Mouse (Mus musculus): ENCODE results near the gene Arhgap42. TPM values are rescaled to one million over a fixed set of nuclear protein-coding genes. Genes with fewer than 3 reads are reported as not detected.

The Arhgap42 gene
- polyA plus RNA-seq, 1 experiment from 2014 or later, result 12.3 TPM

DNA sequence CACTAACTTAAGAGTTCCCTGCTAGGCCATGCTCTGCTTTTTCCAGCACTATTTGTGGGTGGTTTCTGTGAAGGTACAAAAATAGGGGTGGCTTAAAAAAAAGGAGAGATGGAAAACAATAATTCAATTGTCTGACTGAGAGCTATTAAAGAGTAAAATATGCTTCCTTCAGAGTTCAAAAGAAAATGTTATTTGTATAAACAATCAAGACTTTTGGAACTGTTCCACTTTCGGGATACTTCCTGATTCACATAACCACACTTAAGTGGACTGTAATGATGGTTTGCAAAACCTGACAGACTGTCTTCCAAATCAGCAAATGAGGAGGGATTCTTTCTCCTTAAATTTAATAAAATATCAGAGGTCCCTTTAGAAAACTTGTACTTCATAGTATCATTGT lies 65.8 kb downstream of the Arhgap42 start:
- H3K9ac ChIP-seq (ENCODE audit: low read length), result no peak overlapping the region
- no peak overlapping the region for H3K27ac ChIP-seq (ENCODE audit: low read depth, low read length)
- no peaks in the 10 kb centered on the region for H3K27me3 ChIP-seq (replicated peaks; ENCODE audit: control insufficient read depth, insufficient read depth, low read length)
- no peaks in the 10 kb centered on the region for H3K9me3 ChIP-seq (replicated peaks; ENCODE audit: control insufficient read depth, low read length)
- DNase-seq (ENCODE audit: low spot score) (no peak), ATAC-seq (no peak)
- 87% methylated on average over 1 of the region's 1 CpGs for WGBS
- H3K4me1 ChIP-seq (ENCODE audit: control insufficient read depth, insufficient read depth, low read length), result no peaks in the 10 kb centered on the region
- H3K4me2 ChIP-seq (ENCODE audit: low read length), result no peak overlapping the region
- no peak overlapping the region for H3K4me3 ChIP-seq (ENCODE audit: low read depth, low read length)
- no peaks in the 10 kb centered on the region for H3K36me3 ChIP-seq (ENCODE audit: control insufficient read depth, insufficient read depth, low read length)

DNA sequence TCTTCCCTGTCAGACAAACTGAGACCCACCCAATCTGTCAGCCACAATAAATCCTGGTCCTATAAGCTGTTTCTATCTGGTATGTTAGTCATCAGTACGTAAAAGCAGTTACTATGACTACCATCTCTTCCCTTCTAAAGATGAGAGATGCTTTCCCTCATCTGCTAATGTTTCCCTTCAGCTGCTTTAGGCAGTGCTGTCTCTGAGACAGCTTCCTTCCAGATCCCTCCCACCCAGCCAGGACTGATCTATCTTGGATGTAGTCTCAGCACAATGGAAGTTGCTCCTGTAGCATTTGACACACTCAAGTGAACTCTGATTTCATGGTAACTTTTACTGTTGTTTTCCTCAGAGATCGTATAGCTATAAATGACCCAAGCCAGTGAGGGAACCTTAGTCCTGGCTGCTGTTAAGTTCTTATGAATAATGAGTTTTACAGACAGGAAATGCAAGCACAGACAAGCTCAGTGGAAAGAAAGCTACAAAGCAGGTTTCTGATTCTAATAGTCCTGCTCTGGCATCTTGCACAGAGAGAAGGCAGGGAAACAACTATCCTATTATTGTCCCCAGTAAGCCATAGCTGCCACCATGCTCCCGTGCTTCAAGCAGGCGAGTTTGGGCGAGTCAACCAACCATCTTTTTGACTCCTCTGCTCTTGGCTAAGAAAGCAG lies 67.6 kb downstream of the Arhgap42 start:
- H3K4me3 ChIP-seq (ENCODE audit: low read depth, low read length), result no peak overlapping the region
- DNase-seq (ENCODE audit: low spot score) (no peak), ATAC-seq (no peak)
- H3K4me1 ChIP-seq (ENCODE audit: control insufficient read depth, insufficient read depth, low read length), result no peaks in the 10 kb centered on the region
- H3K9ac ChIP-seq (ENCODE audit: low read length), result no peak overlapping the region
- no peaks in the 10 kb centered on the region for H3K27me3 ChIP-seq (replicated peaks; ENCODE audit: control insufficient read depth, insufficient read depth, low read length)
- 82% methylated on average over 5 of the region's 5 CpGs for WGBS
- H3K4me2 ChIP-seq (ENCODE audit: low read length), result no peak overlapping the region
- H3K36me3 ChIP-seq (ENCODE audit: control insufficient read depth, insufficient read depth, low read length), result no peaks in the 10 kb centered on the region
- no peak overlapping the region for H3K27ac ChIP-seq (ENCODE audit: low read depth, low read length)
- H3K9me3 ChIP-seq (replicated peaks; ENCODE audit: control insufficient read depth, low read length), result no peaks in the 10 kb centered on the region

DNA sequence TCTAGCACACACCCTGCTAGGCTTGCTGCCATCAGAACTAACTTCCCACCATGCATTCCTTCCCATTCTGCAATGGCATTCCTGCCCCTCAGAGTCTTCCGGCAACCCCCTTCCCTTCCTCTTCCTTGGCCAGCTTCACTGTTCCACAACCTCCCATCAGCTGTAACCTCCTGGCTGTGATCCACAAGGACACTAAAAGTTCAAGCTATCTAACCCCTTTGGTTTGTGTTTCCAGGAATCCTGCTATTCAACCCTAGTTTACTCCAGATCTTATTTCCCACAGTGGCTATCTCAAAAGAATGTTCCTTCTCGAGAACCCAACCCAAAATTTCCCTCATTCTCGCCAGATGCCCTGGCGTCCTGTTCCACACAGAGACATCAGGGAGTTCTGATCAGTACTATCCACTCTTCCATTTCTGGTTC lies 73.2 kb downstream of the Arhgap42 start:
- Histone ChIP-seq H3K9me3 (replicated peaks; ENCODE audit: control insufficient read depth, low read length) (no peaks in the 10 kb centered on the region), H3K27ac (ENCODE audit: low read depth, low read length) (no peak overlapping the region), H3K4me2 (ENCODE audit: low read length) (no peak overlapping the region), H3K4me3 (ENCODE audit: low read depth, low read length) (no peak overlapping the region), H3K27me3 (replicated peaks; ENCODE audit: control insufficient read depth, insufficient read depth, low read length) (no peaks in the 10 kb centered on the region), H3K9ac (ENCODE audit: low read length) (no peak overlapping the region), H3K4me1 (ENCODE audit: control insufficient read depth, insufficient read depth, low read length) (no peaks in the 10 kb centered on the region), H3K36me3 (ENCODE audit: control insufficient read depth, insufficient read depth, low read length) (no peaks in the 10 kb centered on the region)
- DNase-seq (ENCODE audit: low spot score) (no peak), ATAC-seq (no peak)
- 82% methylated on average over 4 of the region's 4 CpGs for WGBS

DNA sequence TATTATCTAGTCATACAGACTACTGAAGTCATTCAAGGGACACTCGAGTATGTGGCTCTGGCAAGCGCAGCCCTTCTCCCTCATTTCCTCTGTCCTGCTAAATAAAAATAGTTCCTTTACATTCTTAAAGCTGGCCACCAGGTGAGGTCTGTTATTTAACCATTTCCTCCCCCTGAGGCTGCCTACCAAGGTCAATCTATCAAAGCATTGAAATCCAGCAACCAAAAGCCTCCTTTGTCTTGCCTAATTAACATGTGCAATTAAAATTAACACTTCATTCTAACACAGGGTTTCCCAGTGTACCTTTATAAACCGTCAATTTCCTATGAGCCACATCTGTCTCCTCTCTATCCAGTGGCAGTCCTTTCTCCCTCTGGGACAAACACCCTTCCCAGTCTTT lies 78.2 kb downstream of the Arhgap42 start:
- no peak for DNase-seq (ENCODE audit: low spot score)
- H3K27ac ChIP-seq (ENCODE audit: low read depth, low read length), result no peak overlapping the region
- no peaks in the 10 kb centered on the region for H3K4me1 ChIP-seq (ENCODE audit: control insufficient read depth, insufficient read depth, low read length)
- H3K4me3 ChIP-seq (ENCODE audit: low read depth, low read length), result no peak overlapping the region
- H3K9ac ChIP-seq (ENCODE audit: low read length), result no peak overlapping the region
- no peaks in the 10 kb centered on the region for H3K27me3 ChIP-seq (replicated peaks; ENCODE audit: control insufficient read depth, insufficient read depth, low read length)
- H3K9me3 ChIP-seq (replicated peaks; ENCODE audit: control insufficient read depth, low read length), result no peaks in the 10 kb centered on the region
- no peak overlapping the region for H3K4me2 ChIP-seq (ENCODE audit: low read length)
- WGBS, result 30% methylated on average over 3 of the region's 3 CpGs
- H3K36me3 ChIP-seq (ENCODE audit: control insufficient read depth, insufficient read depth, low read length), result no peaks in the 10 kb centered on the region
- ATAC-seq, result no peak

DNA sequence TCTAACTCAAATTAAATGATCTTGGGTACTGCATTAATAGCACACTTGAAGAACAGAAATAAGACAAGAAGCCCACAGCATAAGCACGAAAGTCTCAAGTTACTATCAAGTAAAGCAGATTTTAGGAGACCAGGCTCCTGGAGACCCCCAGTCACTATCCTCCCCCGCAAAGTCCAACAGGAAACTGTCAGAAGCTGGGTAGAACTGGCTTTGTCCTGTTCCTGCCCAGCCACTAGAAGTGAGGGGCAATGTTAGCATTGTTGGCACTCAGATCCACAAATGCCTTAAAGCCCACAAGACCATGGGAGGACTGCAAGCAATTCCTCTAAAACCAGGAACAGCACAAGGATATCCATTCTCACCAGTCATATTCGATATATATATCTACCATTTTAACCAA lies 80.7 kb downstream of the Arhgap42 start:
- H3K4me2 ChIP-seq (ENCODE audit: low read length), result no peak overlapping the region
- no peaks in the 10 kb centered on the region for H3K36me3 ChIP-seq (ENCODE audit: control insufficient read depth, insufficient read depth, low read length)
- ATAC-seq (no peak), DNase-seq (ENCODE audit: low spot score) (no peak)
- H3K27me3 ChIP-seq (replicated peaks; ENCODE audit: control insufficient read depth, insufficient read depth, low read length), result no peaks in the 10 kb centered on the region
- 91% methylated on average over 3 of the region's 3 CpGs for WGBS
- H3K4me3 ChIP-seq (ENCODE audit: low read depth, low read length), result no peak overlapping the region
- H3K9ac ChIP-seq (ENCODE audit: low read length), result no peak overlapping the region
- H3K27ac ChIP-seq (ENCODE audit: low read depth, low read length), result no peak overlapping the region
- H3K4me1 ChIP-seq (ENCODE audit: control insufficient read depth, insufficient read depth, low read length), result no peaks in the 10 kb centered on the region
- H3K9me3 ChIP-seq (replicated peaks; ENCODE audit: control insufficient read depth, low read length), result no peaks in the 10 kb centered on the region

DNA sequence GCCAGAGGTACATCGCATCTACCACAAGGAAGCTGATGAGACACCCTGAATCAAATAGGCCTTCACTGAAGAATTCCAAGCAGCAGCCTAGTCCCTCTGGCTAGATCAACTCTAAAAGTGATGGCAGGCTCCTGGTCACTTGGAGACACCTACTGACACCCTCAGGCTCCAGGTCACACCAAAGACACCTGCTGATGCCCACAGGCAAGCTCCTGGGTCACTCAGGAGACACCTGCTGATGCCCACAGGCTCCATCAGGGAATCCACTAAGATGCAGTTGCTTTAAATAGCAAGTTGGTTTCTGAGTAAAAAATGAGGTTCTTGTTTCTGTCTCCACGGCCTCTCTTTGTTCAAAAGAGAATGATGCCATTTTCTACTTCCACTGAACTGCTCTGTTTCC lies 81.5 kb downstream of the Arhgap42 start:
- H3K27ac ChIP-seq (ENCODE audit: low read depth, low read length), result no peak overlapping the region
- H3K4me1 ChIP-seq (ENCODE audit: control insufficient read depth, insufficient read depth, low read length), result no peaks in the 10 kb centered on the region
- WGBS, result 62% methylated on average over 2 of the region's 2 CpGs
- H3K9ac ChIP-seq (ENCODE audit: low read length), result no peak overlapping the region
- H3K4me3 ChIP-seq (ENCODE audit: low read depth, low read length), result no peak overlapping the region
- ATAC-seq, result no peak
- H3K9me3 ChIP-seq (replicated peaks; ENCODE audit: control insufficient read depth, low read length), result no peaks in the 10 kb centered on the region
- H3K36me3 ChIP-seq (ENCODE audit: control insufficient read depth, insufficient read depth, low read length), result no peaks in the 10 kb centered on the region
- H3K27me3 ChIP-seq (replicated peaks; ENCODE audit: control insufficient read depth, insufficient read depth, low read length), result no peaks in the 10 kb centered on the region
- no peak overlapping the region for H3K4me2 ChIP-seq (ENCODE audit: low read length)
- no peak for DNase-seq (ENCODE audit: low spot score)

DNA sequence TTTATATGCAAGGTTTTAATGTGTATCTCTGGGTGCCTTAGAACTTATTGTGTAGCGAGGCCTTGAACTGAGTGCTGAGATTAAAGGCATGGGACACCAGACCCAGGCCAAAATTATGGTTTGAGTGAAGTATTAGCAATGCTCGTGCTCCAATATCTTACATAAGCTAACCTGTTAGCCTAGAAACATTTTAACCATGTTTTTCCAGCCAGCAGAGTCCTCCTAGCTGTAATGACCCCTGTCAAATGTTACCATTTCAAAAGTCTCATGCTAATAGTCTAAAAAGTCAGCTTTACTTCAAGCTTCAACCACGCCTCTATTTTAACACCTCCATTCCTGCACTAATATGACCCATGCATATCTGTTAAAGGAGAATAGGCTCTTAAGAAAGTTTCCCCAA lies 84.3 kb downstream of the Arhgap42 start:
- no peak overlapping the region for H3K4me3 ChIP-seq (ENCODE audit: low read depth, low read length)
- H3K9ac ChIP-seq (ENCODE audit: low read length), result no peak overlapping the region
- DNase-seq (ENCODE audit: low spot score) (no peak), ATAC-seq (no peak)
- no peaks in the 10 kb centered on the region for H3K27me3 ChIP-seq (replicated peaks; ENCODE audit: control insufficient read depth, insufficient read depth, low read length)
- 90% methylated on average over 3 of the region's 3 CpGs for WGBS
- no peaks in the 10 kb centered on the region for H3K9me3 ChIP-seq (replicated peaks; ENCODE audit: control insufficient read depth, low read length)
- H3K4me1 ChIP-seq (ENCODE audit: control insufficient read depth, insufficient read depth, low read length), result no peaks in the 10 kb centered on the region
- no peaks in the 10 kb centered on the region for H3K36me3 ChIP-seq (ENCODE audit: control insufficient read depth, insufficient read depth, low read length)
- H3K4me2 ChIP-seq (ENCODE audit: low read length), result no peak overlapping the region
- no peak overlapping the region for H3K27ac ChIP-seq (ENCODE audit: low read depth, low read length)

DNA sequence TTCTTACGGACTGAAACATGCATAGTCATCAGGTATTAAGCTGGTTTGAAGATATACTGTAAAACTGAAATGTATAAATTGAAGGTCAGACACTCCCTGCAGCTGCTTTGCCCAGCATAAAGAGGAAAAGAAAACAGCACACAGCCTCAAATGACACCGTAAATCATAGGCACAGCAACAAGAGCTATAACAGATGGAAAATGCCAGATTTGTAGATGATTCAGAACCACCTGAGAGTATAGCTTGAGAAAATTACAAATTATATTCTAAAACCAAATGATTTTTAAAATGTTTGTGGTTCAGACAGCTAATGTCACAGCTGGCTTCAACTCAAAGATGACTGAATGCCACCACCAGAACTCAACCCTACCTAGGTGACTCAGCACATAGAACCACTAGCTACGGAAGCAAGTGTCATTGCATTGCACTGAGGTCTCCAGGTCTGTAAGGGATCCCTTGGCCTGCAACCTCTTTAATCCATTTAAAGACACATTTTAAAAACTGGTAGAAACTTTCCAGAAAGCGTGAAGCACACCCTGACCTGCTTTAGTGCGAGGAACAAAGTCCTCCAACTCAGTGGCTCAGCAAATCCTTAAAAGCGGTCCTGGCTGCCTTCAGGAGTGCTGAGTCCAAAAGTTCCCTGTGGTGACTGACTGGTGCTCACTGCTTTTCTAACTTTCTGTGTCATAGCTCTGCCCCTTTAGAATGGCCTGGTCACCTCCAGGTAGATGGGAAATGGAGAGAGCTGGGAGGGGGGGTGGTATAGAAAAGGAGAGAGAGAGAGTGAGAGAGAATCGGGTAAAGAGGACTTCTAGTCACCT lies 94.4 kb downstream of the Arhgap42 start:
- Histone ChIP-seq H3K4me3 (ENCODE audit: low read depth, low read length) (no peak overlapping the region), H3K9me3 (replicated peaks; ENCODE audit: control insufficient read depth, low read length) (no peaks in the 10 kb centered on the region), H3K27me3 (replicated peaks; ENCODE audit: control insufficient read depth, insufficient read depth, low read length) (no peaks in the 10 kb centered on the region), H3K9ac (ENCODE audit: low read length) (no peak overlapping the region), H3K36me3 (ENCODE audit: control insufficient read depth, insufficient read depth, low read length) (no peaks in the 10 kb centered on the region), H3K4me1 (ENCODE audit: control insufficient read depth, insufficient read depth, low read length) (no peaks in the 10 kb centered on the region), H3K27ac (ENCODE audit: low read depth, low read length) (no peak overlapping the region), H3K4me2 (ENCODE audit: low read length) (no peak overlapping the region)
- 92% methylated on average over 7 of the region's 7 CpGs for whole genome bisulfite sequencing
- no peak for DNase-seq (ENCODE audit: low spot score)
- no peak for ATAC-seq

DNA sequence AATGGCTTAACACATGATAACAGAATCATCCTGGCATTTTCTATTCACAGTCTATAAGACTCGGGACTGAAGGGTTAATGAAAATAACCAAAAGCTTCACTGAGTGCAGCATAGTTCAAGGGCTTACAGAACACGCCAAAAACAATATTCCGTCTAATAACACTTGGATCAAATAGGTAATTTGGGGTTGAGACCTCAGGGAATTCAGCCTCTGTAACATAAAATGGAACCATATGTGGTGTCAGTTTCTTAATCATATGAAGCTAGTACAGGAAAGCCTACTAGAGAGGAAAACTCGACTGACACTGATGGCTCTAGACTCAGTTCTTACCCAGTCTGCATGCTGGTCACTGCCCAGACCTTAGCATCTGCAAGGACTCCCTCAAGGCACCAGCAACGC lies 95.8 kb downstream of the Arhgap42 start:
- Histone ChIP-seq H3K36me3 (ENCODE audit: control insufficient read depth, insufficient read depth, low read length) (no peaks in the 10 kb centered on the region), H3K9ac (ENCODE audit: low read length) (no peak overlapping the region), H3K27me3 (replicated peaks; ENCODE audit: control insufficient read depth, insufficient read depth, low read length) (no peaks in the 10 kb centered on the region), H3K4me3 (ENCODE audit: low read depth, low read length) (no peak overlapping the region), H3K27ac (ENCODE audit: low read depth, low read length) (no peak overlapping the region), H3K4me2 (ENCODE audit: low read length) (no peak overlapping the region), H3K9me3 (replicated peaks; ENCODE audit: control insufficient read depth, low read length) (no peaks in the 10 kb centered on the region), H3K4me1 (ENCODE audit: control insufficient read depth, insufficient read depth, low read length) (no peaks in the 10 kb centered on the region)
- ATAC-seq (no peak), DNase-seq (ENCODE audit: low spot score) (no peak)
- 72% methylated on average over 5 of the region's 5 CpGs for WGBS

All from forebrain, embryonic 14.5 days (tissue).